Mouse (Mus musculus): ENCODE measurements around the gene Erp27. TPM values are rescaled to one million over a fixed set of nuclear protein-coding genes. Genes with fewer than 3 reads are reported as not detected.

The Erp27 gene
- polyA plus RNA-seq, 1 experiment from 2014 or later, result 0.96 TPM

GRCm38 (mm10) chr6:136954715-136955114, 32.7 kb upstream of the Erp27 start:
- Histone ChIP-seq H3K9ac (ENCODE audit: low read length) (no peak overlapping the region), H3K4me1 (ENCODE audit: control insufficient read depth, insufficient read depth, low read length) (no peaks in the 10 kb centered on the region), H3K36me3 (ENCODE audit: control insufficient read depth, insufficient read depth) (no peaks in the 10 kb centered on the region), H3K27me3 (ENCODE audit: control insufficient read depth, insufficient read depth, low read length) (no peaks in the 10 kb centered on the region), H3K4me3 (ENCODE audit: low read length) (no peak overlapping the region), H3K27ac (ENCODE audit: low read length) (no peak overlapping the region), H3K4me2 (ENCODE audit: low read depth, low read length) (no peak overlapping the region), H3K9me3 (replicated peaks; ENCODE audit: control insufficient read depth, low read length) (no peaks in the 10 kb centered on the region)
- 82% methylated on average over 8 of the region's 8 CpGs for WGBS
- no peak for ATAC-seq (replicated peaks; ENCODE audit: extremely low read depth, insufficient read depth, low FRiP score)

- no peaks in the 10 kb centered on the region for H3K9me3 ChIP-seq (replicated peaks; ENCODE audit: control insufficient read depth, low read length)
- H3K27ac ChIP-seq (ENCODE audit: low read length), result no peak overlapping the region
- ATAC-seq (replicated peaks; ENCODE audit: extremely low read depth, insufficient read depth, low FRiP score), result no peak
- no peaks in the 10 kb centered on the region for H3K27me3 ChIP-seq (ENCODE audit: control insufficient read depth, insufficient read depth, low read length)
- 64% methylated on average over 6 of the region's 6 CpGs for WGBS
- no peak overlapping the region for H3K4me3 ChIP-seq (ENCODE audit: low read length)
- no peaks in the 10 kb centered on the region for H3K4me1 ChIP-seq (ENCODE audit: control insufficient read depth, insufficient read depth, low read length)
- no peak overlapping the region for H3K4me2 ChIP-seq (ENCODE audit: low read depth, low read length)
- no peak overlapping the region for H3K9ac ChIP-seq (ENCODE audit: low read length)
- H3K36me3 ChIP-seq (ENCODE audit: control insufficient read depth, insufficient read depth), result no peaks in the 10 kb centered on the region
Observed at GRCm38 (mm10) chr6:136954192-136954591, 32.2 kb upstream of the Erp27 start.

DNA sequence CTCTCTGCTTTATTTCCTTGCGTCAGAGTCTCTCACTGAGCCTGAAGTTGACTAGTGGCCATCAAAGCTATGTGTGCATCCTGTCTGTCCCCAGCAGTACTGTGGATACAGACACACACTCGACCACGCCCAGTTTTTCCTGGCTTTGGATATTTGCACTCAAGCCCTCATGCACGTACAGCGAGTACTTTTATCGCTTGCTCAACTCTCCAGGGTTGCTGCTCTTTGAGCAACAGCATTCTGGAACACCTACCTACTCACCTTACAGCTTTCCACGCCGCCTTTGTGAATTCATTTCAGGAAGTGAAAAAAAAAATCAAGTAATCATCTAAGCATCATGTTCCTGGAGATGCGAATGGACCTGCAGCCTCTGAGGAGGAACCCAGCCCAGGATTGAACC, 30.9 kb upstream of the Erp27 start:
- no peak overlapping the region for H3K9ac ChIP-seq (ENCODE audit: low read length)
- no peaks in the 10 kb centered on the region for H3K4me1 ChIP-seq (ENCODE audit: control insufficient read depth, insufficient read depth, low read length)
- no peak for ATAC-seq (replicated peaks; ENCODE audit: extremely low read depth, insufficient read depth, low FRiP score)
- H3K9me3 ChIP-seq (replicated peaks; ENCODE audit: control insufficient read depth, low read length), result no peaks in the 10 kb centered on the region
- H3K4me2 ChIP-seq (ENCODE audit: low read depth, low read length), result no peak overlapping the region
- H3K36me3 ChIP-seq (ENCODE audit: control insufficient read depth, insufficient read depth), result no peaks in the 10 kb centered on the region
- H3K27ac ChIP-seq (ENCODE audit: low read length), result no peak overlapping the region
- H3K27me3 ChIP-seq (ENCODE audit: control insufficient read depth, insufficient read depth, low read length), result no peaks in the 10 kb centered on the region
- 77% methylated on average over 9 of the region's 9 CpGs for WGBS
- no peak overlapping the region for H3K4me3 ChIP-seq (ENCODE audit: low read length)

GRCm38 (mm10) chr6:136950171-136950570, 28.2 kb upstream of the Erp27 start:
- H3K4me1 ChIP-seq (ENCODE audit: control insufficient read depth, insufficient read depth, low read length), result 0 out of 2 replicates have a peak, but pooled peaks cover 2% of the 10 kb centered on the region
- no peak for ATAC-seq (replicated peaks; ENCODE audit: extremely low read depth, insufficient read depth, low FRiP score)
- H3K9me3 ChIP-seq (replicated peaks; ENCODE audit: control insufficient read depth, low read length), result no peaks in the 10 kb centered on the region
- no peak overlapping the region for H3K4me2 ChIP-seq (ENCODE audit: low read depth, low read length)
- no peak overlapping the region for H3K9ac ChIP-seq (ENCODE audit: low read length)
- no peak overlapping the region for H3K27ac ChIP-seq (ENCODE audit: low read length)
- no peaks in the 10 kb centered on the region for H3K36me3 ChIP-seq (ENCODE audit: control insufficient read depth, insufficient read depth)
- no peak overlapping the region for H3K4me3 ChIP-seq (ENCODE audit: low read length)
- 90% methylated on average over 2 of the region's 2 CpGs for WGBS
- no peaks in the 10 kb centered on the region for H3K27me3 ChIP-seq (ENCODE audit: control insufficient read depth, insufficient read depth, low read length)

DNA sequence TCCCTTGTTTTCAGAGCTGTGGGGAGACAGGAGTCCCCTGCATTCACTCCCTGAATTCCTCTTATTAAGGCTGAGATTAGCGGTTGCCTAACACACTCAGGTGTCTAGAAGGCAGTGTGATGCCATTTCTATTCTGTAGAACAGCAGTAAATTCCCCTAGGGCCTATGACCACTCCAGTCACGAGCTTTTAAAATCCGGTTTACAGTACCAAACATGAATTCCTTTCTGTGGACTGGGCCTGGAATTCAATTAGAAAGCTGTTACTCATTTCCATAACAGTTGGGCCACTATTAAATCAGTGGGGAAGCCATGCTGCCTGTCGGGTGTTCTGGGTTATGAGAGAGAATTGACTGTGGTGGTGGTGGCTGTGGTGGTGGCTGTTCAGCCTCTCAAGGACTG, 25.7 kb upstream of the Erp27 start:
- Histone ChIP-seq H3K9me3 (replicated peaks; ENCODE audit: control insufficient read depth, low read length) (no peaks in the 10 kb centered on the region), H3K4me2 (ENCODE audit: low read depth, low read length) (no peak overlapping the region), H3K27me3 (ENCODE audit: control insufficient read depth, insufficient read depth, low read length) (no peaks in the 10 kb centered on the region), H3K36me3 (ENCODE audit: control insufficient read depth, insufficient read depth) (no peaks in the 10 kb centered on the region), H3K9ac (ENCODE audit: low read length) (no peak overlapping the region), H3K4me1 (ENCODE audit: control insufficient read depth, insufficient read depth, low read length) (0 out of 2 replicates have a peak, but pooled peaks cover 2% of the 10 kb centered on the region), H3K27ac (ENCODE audit: low read length) (no peak overlapping the region), H3K4me3 (ENCODE audit: low read length) (no peak overlapping the region)
- no peak for ATAC-seq (replicated peaks; ENCODE audit: extremely low read depth, insufficient read depth, low FRiP score)
- 75% methylated on average over 4 of the region's 4 CpGs for WGBS

GRCm38 (mm10) chr6:136946943-136947342, 25.0 kb upstream of the Erp27 start:
- no peak for ATAC-seq (replicated peaks; ENCODE audit: extremely low read depth, insufficient read depth, low FRiP score)
- 61% methylated on average over 9 of the region's 9 CpGs for WGBS

GRCm38 (mm10) chr6:136946241-136946640, 24.3 kb upstream of the Erp27 start:
- peaks cover 9% of the 10 kb centered on the region for H3K4me1 ChIP-seq (ENCODE audit: control insufficient read depth, insufficient read depth, low read length)
- H3K9me3 ChIP-seq (replicated peaks; ENCODE audit: control insufficient read depth, low read length), result no peaks in the 10 kb centered on the region
- no peak overlapping the region for H3K9ac ChIP-seq (ENCODE audit: low read length)
- WGBS, result 66% methylated on average over 5 of the region's 5 CpGs
- no peak for ATAC-seq (replicated peaks; ENCODE audit: extremely low read depth, insufficient read depth, low FRiP score)
- no peak overlapping the region for H3K4me2 ChIP-seq (ENCODE audit: low read depth, low read length)
- no peak overlapping the region for H3K27ac ChIP-seq (ENCODE audit: low read length)
- no peaks in the 10 kb centered on the region for H3K27me3 ChIP-seq (ENCODE audit: control insufficient read depth, insufficient read depth, low read length)
- no peaks in the 10 kb centered on the region for H3K36me3 ChIP-seq (ENCODE audit: control insufficient read depth, insufficient read depth)
- H3K4me3 ChIP-seq (ENCODE audit: low read length), result no peak overlapping the region

More at GRCm38 (mm10) chr6:136946943-136947342, 25.0 kb upstream of the Erp27 start:
- H3K36me3 ChIP-seq (ENCODE audit: control insufficient read depth, insufficient read depth), result no peaks in the 10 kb centered on the region
- H3K9ac ChIP-seq (ENCODE audit: low read length), result no peak overlapping the region
- peaks cover 2% of the 10 kb centered on the region; the same call in 1 of the 2 replicates for H3K4me1 ChIP-seq (ENCODE audit: control insufficient read depth, insufficient read depth, low read length)
- no peak overlapping the region for H3K27ac ChIP-seq (ENCODE audit: low read length)
- H3K4me3 ChIP-seq (ENCODE audit: low read length), result no peak overlapping the region
- H3K27me3 ChIP-seq (ENCODE audit: control insufficient read depth, insufficient read depth, low read length), result no peaks in the 10 kb centered on the region
- no peak overlapping the region for H3K4me2 ChIP-seq (ENCODE audit: low read depth, low read length)
- H3K9me3 ChIP-seq (replicated peaks; ENCODE audit: control insufficient read depth, low read length), result no peaks in the 10 kb centered on the region

- no peak overlapping the region for H3K4me3 ChIP-seq (ENCODE audit: low read length)
- no peaks in the 10 kb centered on the region for H3K36me3 ChIP-seq (ENCODE audit: control insufficient read depth, insufficient read depth)
- H3K4me1 ChIP-seq (ENCODE audit: control insufficient read depth, insufficient read depth, low read length), result peaks cover 17% of the 10 kb centered on the region
- H3K9ac ChIP-seq (ENCODE audit: low read length), result no peak overlapping the region
- no peak for ATAC-seq (replicated peaks; ENCODE audit: extremely low read depth, insufficient read depth, low FRiP score)
- H3K4me2 ChIP-seq (ENCODE audit: low read depth, low read length), result no peak overlapping the region
- no peak overlapping the region for H3K27ac ChIP-seq (ENCODE audit: low read length)
- WGBS, result 70% methylated on average over 8 of the region's 8 CpGs
- no peaks in the 10 kb centered on the region for H3K9me3 ChIP-seq (replicated peaks; ENCODE audit: control insufficient read depth, low read length)
- H3K27me3 ChIP-seq (ENCODE audit: control insufficient read depth, insufficient read depth, low read length), result no peaks in the 10 kb centered on the region
Observed at GRCm38 (mm10) chr6:136944511-136944910, 22.5 kb upstream of the Erp27 start.

DNA sequence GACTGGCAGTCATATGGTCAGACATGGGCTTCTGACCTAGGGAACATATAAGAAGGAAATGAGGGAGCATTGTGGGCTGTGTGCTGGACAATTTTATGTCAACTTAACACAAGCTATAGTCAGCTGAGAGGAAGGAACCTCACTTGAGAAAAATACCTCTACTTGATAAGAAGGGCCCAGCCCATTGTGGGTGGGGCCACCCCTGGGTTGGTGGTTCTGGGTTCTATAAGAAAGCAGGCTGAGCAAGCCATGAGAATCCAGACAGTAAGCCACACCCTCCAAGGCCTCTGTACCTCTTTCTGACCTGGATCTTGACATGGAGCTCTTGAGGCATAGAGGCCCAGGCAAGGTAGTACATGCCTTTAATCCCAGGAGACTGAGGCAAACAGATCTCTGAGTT, 21.4 kb upstream of the Erp27 start:
- no peak overlapping the region for H3K27ac ChIP-seq (ENCODE audit: low read length)
- no peak overlapping the region for H3K4me3 ChIP-seq (ENCODE audit: low read length)
- no peak for ATAC-seq (replicated peaks; ENCODE audit: extremely low read depth, insufficient read depth, low FRiP score)
- H3K4me2 ChIP-seq (ENCODE audit: low read depth, low read length), result no peak overlapping the region
- no peaks in the 10 kb centered on the region for H3K9me3 ChIP-seq (replicated peaks; ENCODE audit: control insufficient read depth, low read length)
- no peaks in the 10 kb centered on the region for H3K36me3 ChIP-seq (ENCODE audit: control insufficient read depth, insufficient read depth)
- no peak overlapping the region for H3K9ac ChIP-seq (ENCODE audit: low read length)
- no peaks in the 10 kb centered on the region for H3K27me3 ChIP-seq (ENCODE audit: control insufficient read depth, insufficient read depth, low read length)
- peaks cover 20% of the 10 kb centered on the region for H3K4me1 ChIP-seq (ENCODE audit: control insufficient read depth, insufficient read depth, low read length)

GRCm38 (mm10) chr6:136942280-136942679, 20.3 kb upstream of the Erp27 start:
- H3K4me1 ChIP-seq (ENCODE audit: control insufficient read depth, insufficient read depth, low read length), result peaks cover 24% of the 10 kb centered on the region

More at GRCm38 (mm10) chr6:136942280-136942679, 20.3 kb upstream of the Erp27 start:
- no peak overlapping the region for H3K4me3 ChIP-seq (ENCODE audit: low read length)
- H3K9me3 ChIP-seq (replicated peaks; ENCODE audit: control insufficient read depth, low read length), result no peaks in the 10 kb centered on the region
- H3K36me3 ChIP-seq (ENCODE audit: control insufficient read depth, insufficient read depth), result no peaks in the 10 kb centered on the region
- H3K4me2 ChIP-seq (ENCODE audit: low read depth, low read length), result no peak overlapping the region
- no peak overlapping the region for H3K9ac ChIP-seq (ENCODE audit: low read length)
- ATAC-seq (replicated peaks; ENCODE audit: extremely low read depth, insufficient read depth, low FRiP score), result no peak
- whole genome bisulfite sequencing, result 79% methylated on average over 9 of the region's 9 CpGs
- H3K27ac ChIP-seq (ENCODE audit: low read length), result no peak overlapping the region
- no peaks in the 10 kb centered on the region for H3K27me3 ChIP-seq (ENCODE audit: control insufficient read depth, insufficient read depth, low read length)
